Mouse (Mus musculus) activated CD4-positive, CD25-positive, alpha-beta regulatory T cell, adult 4 months (primary cell): ENCODE results near the gene Gm21858. TPM values are rescaled to one million over a fixed set of nuclear protein-coding genes. Genes with fewer than 3 reads are reported as not detected.
"Not testable (repeated sequence)": the region's sequence is repeated elsewhere in the genome, so short reads cannot be mapped to it uniquely, and the experiment has no call there.

Experiments
- ATAC-seq: one replicate; pipeline ENCODE4 v1.8.0; 2017
- polyA plus RNA-seq, 2 experiments: library from polyadenylated mRNA; unstranded; fragments of 100-300 nt; shearing (Covaris generic); gene quantifications; one replicate each; pipeline ENCODE4 v1.2.1; 2017

The Gm21858 gene
- polyA plus RNA-seq: not detected

DNA sequence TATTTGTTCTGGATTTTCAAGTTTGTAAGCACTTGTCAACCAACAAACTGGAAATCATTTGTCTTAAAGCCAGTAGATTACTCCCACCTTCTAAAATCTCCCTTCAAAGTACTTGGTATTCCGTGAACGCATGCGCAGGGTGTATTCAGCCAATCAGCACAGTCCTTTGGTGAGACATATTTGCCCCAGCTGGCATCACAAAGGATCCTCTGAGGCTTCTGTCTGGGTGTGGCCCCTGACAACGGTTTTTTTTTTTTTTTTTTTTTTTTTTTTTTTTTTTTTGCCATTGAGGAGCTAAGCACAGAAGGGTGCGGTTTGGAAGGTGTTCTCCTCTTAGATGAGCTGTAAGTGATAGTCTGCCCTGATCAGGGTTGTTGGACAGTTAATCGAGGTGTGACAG lies at the start of gene Gm21858:
TSS of gene Gm21858 (plus strand) at position 301 of the 400 bp plus-strand sequence.
- ATAC-seq: not testable (repeated sequence)
